Mouse (Mus musculus): ENCODE measurements at regions not wholly inside any gene's neighbourhood (a gene's known extent, or its start where the extent isn't known, plus 50 kb on each side); places are given as distances from the start of the nearest gene placed in this dataset.
A peak's percentile ranks its signal among the peaks of the same experiment; 100 is the strongest.

DNA sequence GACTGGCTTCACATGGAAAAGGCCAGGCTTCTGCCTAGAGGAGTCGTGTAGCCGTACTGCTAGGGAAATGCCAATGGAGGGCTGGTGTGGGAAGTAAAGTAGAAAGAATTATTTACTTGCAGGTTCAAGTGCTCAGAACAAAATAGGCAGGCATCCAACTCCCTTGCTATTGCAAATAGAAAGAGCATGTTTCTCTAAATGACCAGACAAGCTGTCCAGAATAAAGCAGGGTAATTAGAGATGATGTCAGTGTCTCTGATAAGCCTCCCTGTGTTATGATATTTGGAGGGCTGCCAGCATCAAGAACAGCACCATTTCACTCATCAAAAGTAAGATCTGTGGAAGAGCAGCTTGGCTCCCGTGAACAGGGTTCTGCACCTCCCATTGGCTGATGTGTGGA lies 192.4 kb downstream of the Usp46 start:
- ATAC-seq = no peak

DNA sequence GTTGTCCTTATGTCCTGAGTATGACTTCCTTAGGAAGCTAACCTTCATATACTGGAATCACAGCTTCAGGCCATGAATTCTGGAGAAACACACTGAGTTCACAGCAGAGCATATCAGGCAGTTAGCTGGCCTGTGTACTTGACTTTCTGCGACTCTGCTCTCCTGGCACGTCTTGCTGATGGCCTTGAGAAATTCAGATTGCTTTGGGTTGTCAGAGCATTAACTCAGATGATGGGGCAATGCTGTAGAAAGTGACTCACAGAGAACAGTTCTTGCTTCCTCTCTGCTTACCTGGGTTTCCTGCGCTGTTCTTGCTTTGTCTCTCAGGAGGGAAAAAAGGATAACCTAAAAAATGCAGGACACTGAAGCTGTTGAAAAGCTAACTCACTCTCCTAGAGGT lies 187.3 kb downstream of the Usp46 start:
- ATAC-seq = no peak

DNA sequence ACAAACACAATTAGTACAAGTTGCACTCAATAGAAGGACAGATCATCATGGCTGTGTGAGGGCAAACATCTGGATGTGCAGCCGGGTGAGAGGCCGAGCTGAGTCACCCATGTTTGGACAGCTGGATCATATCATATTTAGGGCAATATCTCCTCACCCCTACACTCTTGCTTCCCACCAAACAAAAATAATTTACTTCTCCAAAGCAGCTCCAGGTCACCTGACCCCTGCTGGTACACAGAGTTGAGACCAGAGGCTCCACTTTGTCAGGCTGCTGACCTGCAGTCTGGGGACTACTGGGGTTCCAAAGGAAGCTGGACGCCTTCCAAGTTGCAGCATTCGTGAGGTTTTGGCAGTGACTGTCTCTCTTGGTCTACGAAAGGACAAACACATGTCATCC lies 186.3 kb downstream of the Usp46 start:
- no peak for ATAC-seq

DNA sequence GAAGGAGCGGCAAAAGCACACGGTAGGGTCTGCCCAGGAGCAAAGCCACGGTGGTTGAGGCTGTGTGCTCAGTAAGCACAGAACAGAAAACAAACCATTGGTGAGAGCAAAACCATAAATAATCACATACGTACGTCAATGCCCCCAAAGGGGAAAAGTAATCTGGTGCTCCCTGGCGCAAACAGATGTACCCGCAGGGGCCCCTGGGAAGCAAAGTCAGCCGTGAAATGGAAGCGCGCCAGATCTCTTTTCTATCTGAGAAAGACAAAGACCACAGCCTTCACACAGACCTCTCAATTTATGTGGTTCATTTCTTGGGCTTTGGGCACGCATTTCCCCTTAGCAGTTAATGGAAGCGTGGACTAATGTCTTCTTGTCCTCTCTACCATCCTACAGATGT lies 183.2 kb downstream of the Usp46 start:
- no peak for ATAC-seq

DNA sequence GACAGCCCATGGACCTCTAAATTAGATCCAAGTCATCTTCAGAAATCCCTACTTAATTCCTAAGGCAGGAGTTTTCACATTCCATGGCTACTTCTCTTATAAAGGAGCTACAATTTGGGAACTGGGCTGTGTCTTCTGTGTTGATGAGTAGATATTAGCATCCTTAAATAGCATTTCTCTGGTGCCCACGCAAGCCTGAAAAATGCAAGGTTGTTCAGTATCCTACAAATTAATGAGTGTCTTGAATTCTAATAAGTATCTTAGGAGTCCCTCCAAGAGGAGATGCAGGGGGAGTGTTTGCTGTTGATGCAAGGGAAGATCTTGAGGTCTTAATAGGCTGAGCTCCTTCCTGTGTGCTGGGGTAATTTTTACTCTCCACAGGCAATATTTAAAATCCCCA lies 182.5 kb downstream of the Usp46 start:
- ATAC-seq = no peak

DNA sequence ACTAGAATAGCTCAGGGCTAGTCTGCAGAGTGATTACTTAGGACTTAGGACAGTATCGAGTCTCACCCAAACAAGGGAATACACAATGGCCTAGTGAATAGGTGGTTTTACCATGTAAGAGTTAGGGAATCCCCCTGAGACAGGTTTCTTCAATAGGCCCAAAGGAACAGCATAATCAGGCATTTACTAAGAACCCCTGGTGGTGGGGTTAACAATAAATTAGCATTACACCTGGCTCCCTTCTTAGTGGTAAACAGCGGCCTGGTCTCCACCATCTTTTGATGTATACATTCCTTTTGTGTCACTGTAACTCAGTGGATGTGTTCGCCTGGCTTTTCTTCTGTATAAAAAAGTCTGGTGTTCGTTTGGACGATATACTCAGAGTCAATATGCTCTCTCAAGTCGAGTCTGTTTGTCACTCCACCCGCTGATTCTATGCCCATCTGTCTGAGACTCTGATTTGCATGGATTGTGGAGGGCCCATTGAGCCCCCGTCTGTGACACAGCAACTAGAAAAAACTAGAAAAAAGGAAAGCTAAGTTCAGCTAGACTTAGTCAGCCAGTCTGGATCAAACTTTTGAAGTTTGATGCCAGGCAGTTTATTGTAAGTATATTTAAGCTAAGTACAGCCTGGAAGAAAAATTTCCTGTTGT lies 180.8 kb downstream of the Usp46 start:
- no peak for ATAC-seq

DNA sequence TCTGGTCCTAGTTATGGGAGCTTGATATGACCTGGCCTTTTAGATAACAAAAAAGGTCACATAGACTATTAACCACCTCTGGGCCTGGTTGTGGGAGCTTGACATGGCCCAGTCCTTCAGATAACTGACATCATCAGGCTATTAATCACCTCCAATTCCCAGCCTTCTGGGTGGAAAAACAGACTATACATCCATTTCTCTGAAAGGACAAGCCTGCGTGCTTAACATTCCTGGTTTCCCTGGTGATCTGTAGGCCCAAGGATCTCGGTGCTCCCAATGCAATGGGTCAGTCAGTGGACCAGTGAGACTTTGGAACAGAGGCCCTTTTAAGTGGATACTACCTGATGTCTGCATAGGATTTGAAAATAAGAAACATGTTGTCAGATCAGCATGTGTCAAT lies 179.8 kb downstream of the Usp46 start:
- no peak for ATAC-seq

DNA sequence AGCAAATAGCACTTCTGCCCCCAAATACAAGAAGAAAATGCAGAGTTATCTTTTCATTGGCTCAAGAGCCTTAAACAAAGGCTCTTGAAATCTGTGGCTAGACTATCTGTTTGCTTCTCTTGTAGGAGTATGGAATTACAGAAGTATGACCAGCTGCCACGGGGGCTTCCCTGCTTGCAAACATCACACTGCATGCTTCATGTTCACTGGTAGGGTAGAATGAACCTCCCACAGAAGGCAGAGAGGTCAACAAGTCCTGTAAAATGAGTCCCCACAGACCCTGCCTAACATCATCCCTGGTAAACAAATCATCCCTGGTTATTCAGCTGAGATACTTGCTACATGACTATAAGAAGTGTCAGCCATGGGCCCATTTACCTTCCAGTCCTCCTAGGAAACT lies 178.9 kb downstream of the Usp46 start:
- no peak for ATAC-seq

DNA sequence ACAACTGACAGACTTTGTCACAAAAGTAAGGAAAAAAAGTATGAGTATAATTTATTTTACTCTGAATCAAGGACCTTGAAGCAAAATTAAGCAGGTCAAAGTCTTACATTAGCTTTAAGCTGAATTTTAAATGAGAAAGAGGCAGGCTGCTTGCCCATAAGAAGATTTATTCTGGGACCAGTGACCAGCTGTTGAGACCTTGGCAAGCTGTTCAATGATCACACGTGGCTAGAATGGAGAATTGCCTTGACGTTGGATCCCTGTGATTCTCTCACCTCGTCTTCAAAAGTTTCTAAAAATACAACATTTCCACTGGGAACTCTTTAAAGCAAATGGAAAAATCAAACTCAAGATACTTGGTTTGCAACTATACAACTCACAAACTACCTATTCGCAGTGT lies 177.3 kb downstream of the Usp46 start:
- ATAC-seq = no peak

DNA sequence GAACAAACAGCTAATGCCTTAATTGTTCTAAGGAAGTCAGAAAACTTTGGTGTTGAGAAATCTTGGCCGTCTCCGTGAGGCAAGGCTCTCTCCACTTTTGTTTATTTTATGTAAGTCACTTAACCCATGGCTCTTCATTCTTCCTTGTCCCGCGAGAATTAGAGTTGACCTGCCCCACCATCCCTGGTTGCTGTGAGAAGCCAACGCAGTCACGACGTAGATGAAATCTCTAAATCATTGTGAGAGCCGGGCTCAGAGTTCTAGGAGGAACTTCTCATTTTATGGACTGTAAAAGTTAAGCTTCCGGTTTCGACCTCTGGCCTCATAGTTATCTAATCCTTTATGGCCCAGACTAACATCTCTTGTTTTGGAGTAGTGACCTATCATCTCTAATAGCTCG lies 176.6 kb downstream of the Usp46 start:
- ATAC-seq = no peak

DNA sequence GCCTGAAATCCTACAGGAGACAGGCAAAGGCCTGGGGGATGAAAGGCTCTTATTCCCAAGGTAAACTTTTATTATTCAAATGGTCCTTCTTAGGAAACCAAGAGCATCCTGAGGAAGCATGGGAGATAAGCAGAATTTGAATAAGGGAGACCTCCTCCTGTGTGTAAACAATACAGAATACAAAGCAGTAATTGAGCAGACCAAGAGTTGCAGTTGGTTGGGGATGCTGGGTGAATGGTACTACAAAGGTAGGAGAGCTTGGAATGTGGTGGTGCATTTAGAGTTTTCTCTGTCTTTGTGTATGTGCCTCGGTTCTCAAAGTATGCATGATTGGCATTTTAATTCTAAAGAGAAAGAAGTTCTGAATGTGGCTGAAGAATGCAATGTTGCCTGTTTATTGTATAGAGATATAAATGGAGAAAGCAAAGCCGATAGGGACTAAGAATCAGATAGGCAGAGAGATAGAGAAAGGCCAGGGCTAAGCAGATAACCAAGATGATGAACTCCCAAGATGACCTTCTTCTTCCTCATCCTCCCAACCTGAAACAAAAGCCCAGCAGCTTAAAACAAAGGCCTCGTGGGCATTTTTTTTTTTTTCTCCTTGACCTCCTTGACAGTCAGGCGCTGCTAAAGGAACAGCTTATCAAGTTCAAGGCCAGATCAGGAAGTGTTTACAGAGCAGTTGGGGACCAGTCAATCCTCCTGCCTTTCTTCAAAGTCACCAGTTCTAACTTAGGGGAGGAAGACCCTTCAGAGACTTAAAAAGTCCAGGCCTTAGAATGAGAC lies 175.6 kb downstream of the Usp46 start:
- ATAC-seq = no peak

DNA sequence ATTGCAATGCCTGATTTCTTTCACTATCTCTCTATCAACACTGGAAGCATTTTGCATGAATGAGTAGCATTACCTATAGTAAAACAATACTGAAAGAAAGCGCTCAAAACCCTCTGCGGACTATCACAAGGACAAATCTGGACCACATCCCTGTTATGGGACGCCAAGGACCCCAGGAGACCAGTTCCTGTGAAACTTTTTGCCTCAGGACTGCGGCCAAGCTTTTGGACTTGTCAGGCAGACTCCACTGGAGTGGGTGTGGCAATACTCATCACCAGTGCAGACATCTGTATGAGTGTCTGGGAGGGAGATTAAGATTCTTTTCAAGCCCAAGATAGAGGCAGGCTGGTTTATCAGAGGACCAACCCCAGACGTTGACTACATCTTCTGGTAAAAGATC lies 173.0 kb downstream of the Usp46 start:
- no peak for ATAC-seq

DNA sequence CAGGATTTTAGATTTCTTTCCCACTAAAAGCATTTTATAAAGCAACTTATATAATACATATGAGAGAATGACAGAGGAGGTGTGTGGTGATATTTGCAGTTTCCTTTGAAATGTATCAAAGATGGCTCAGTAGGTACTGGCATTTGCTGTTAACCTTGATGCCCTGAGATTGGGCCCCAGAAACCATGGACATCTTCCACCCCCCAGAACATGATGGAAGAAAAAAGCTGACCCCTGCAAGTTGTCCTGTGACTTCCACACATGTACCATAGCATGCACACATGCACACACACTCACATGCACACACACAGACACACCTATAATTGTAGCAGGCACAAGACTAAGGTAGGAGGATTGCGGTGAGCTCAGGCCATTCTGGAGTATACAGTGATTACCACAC lies 171.4 kb downstream of the Usp46 start:
- ATAC-seq = no peak

DNA sequence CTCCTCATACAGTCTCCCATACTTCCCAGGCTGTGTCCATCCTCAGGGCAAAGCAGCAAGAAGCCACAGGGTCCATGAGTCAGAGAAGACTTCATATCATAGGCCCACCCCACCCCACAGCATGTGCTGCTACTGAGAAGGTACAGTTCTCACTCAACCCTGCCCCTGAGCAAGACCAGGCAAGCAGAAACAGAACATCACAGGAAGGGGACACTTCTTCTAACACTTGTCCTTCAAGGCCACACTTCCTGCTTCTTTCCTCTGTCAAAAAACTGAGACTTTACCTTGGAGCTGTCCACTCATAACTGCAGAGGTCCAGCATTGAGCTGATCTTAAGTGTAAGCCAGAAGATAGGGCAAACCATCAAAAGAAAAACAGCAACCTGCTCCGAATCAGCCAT lies 166.6 kb downstream of the Usp46 start:
- no peak for ATAC-seq

DNA sequence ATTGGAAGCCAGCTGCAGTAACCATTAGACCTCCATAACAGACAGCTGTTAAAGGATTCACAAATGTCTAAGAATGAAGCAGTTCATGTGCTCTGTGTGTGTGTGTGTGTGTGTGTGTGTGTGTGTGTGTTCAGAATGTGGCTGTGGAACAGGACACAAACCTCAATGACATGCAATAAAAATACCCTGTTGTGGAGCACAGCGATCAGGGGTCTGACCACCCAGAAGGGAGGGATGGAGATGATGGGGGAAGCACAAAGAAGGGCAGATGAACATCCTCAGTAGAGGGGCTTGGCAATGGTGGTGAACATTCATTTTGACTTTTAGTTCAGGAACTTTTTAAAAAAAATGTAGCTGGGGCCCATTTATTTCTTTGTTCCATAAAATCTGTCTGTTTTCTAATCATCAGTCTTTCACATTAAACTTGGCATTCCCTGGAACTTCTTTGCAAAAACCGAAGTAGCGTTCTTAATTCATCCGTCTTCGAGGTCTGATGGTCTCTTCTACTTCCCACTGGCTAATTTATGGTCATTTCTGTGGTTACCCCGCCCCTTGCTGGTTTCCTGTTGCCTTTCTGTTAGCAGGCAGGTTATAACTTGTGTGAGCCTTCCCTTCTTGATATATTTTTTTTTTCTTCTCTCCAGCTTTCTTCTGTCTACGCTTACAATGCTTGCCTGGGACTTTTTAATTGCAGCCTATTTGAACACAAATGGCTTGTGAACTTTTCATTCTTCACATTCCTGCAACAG lies 165.6 kb downstream of the Usp46 start:
- no peak for ATAC-seq

DNA sequence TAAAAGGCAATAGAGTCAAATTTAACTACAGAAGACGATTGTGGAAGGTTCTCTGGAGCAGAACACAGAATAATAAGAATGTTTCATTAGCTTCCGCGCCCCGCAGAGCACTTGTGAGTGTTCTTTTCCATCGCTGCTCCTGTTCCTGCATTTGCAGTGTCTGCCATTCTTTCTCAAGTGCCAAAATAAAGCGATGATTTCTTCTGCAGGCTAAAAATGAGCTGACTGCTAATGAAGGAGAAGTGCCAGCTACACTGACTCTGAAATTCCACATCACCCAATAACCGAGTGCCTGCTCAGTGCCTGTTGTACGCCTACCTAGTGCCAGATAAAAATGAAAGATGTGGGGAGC lies 165.0 kb downstream of the Usp46 start:
- no peak for ATAC-seq

DNA sequence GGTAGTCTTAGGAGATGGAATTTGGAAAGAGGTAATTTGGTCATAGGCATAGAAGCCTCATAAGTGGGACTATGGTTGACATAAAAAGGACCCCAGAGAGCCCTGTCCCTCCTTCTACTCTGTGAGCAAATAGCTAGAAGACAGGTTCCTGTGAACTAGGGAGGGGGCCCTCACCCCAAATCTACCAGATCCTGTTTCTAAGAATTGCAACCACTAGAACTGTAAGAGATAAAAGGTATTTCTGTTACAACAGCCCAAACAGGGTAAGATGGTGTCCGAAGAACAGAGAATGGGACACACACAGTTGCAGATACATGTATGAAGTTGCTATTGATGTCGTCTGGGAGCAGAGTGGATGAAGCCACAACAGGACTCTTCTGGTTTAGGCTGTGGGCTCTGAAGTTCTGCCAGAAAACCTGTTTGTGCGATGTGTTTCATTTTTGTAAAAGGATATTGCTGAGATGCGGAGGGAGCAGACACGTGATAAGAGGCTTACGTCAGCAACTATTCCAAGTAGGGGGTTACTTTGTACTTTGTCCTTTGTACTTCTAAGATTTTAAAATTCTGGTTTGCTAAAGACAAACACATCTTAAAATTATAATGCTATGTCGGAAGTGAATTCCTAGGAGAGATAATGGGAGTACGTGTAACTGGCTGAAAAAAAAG lies 164.0 kb downstream of the Usp46 start:
- peak; percentile 68 for ATAC-seq

DNA sequence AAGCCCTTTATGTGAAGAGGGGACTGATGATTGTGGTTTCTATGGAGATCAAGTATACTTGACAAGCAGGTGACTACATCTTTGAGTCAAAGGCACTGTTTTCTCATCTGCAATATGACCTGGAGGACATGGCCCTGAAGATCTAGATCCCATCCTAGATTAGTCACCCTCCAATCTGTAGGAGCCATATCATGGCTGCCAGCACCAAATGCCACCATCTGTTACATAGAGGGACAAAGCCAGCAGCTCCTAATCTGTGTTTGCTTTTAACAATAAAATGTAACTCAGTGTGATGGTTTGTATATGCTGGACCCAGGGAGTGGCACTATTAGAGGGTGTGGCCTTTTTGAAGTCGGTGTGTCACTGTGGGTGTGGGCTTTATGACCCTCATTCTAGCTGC lies 156.1 kb downstream of the Usp46 start:
- no peak for ATAC-seq

DNA sequence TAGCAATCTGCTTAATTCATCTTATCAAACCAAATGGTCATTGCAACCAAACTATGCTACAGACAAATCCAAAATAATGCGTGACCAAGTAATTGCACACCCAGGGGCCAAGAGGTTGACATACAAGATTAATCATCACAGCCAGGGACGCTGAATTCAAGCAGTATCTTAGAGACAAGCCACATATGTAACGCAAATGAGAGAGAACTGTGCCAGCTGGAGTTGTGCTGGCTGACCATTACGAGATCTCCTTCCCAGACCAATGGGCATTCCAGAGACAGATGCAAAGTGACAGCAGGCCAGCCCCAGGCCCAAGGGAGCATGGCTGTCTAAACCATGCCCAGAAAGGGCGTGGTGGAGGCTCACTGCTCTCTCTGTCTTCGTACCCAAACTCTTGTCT lies 155.1 kb downstream of the Usp46 start:
- no peak for ATAC-seq

DNA sequence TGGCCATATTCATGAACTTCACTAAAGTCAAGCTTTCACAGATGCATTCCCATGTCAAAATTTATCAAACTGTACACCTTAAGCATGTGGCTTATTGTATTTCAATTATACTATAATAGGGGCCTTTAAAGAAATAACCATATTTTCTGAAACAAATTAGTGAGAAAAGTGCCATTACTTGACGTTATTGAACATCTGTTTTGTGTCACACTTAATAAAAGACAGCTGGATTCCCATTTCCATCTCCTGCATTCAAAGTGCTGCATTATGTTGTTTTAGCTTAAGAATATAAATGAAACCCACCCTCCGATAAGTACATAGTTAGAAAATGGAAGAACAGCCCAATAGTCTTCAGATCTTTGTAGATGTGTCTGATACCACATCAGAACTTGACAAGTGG lies 150.2 kb downstream of the Usp46 start:
- ATAC-seq = no peak

DNA sequence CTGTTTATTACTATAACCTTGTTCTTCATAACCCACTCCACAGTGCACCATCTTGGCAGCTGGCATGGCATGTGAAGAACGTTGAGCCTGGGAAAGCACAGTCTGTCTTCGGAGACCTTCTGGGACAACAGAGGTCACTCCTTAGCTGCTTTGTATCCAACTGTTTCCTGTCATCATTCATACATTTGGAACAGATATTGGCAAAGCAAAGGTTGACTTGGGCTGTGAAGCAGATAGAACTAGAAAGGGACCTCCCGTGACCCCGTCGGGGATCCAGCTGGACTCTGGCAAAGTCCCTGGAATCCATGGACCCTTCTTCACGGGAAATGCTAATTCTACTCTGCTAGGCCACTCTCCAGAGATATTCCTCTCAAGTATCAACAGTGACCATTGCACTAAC lies 148.3 kb downstream of the Usp46 start:
- no peak for ATAC-seq

DNA sequence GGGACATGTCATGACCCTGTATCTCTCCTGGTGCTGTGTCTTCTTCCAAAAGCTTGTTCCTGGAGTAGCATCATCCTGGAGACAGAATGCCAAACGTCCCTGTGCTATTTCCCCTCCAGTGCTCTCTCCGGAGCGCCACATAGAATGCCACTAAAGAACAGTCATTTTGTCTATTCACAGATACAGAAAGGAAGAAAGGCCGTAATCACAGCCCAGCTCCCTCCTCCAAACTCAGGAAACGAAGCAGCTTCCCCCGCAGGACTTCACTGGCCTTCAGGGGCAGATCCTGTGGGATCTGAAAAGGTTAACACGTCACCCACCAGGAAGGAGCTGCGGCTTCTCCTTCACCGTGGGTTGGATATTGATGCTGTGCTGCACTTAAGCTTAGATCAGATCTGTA lies 140.7 kb downstream of the Usp46 start:
- ATAC-seq = no peak

DNA sequence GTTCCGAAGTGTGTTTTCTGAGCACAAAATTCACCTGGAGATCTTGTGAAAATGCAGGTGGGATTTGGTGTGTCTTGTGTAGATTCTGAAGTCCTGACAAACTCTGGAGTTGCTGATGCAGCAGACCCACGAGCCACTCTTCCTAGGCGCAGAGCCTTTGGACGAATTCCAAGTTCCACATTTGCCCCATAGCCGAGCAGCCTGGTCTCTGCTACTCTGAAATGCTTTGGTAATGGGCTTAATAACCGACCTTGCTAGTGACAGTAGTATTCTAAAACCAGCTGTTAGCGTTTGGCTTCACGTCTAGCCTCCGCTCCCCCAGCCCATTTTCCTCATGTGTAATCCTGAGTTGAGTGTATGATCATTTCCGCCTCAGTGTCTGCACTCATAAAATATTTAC lies 139.5 kb downstream of the Usp46 start:
- ATAC-seq = no peak

DNA sequence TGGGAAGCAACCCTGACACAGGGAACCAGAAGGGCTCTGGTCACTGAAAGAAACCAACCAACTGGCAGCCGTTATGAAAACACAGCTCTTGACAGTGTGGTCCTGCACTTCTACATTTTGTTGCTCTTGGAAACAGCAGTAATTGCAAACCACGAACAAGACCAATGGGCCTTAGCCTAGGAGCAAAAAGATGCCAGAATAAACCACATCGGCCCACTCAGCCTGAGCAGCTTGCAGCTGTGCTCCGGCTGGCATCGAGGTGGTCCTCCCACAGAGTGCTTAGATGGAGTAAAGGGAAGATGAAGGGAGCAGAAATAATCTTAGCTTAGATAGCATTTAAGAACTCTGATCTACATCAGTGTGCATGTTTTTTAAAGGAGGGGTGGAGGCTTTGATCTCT lies 138.0 kb downstream of the Usp46 start:
- ATAC-seq = no peak

Data from activated CD4-positive, CD25-positive, alpha-beta regulatory T cell, adult 4 months (primary cell).